Mouse (Mus musculus): ENCODE data around the gene Ak7.

DNA sequence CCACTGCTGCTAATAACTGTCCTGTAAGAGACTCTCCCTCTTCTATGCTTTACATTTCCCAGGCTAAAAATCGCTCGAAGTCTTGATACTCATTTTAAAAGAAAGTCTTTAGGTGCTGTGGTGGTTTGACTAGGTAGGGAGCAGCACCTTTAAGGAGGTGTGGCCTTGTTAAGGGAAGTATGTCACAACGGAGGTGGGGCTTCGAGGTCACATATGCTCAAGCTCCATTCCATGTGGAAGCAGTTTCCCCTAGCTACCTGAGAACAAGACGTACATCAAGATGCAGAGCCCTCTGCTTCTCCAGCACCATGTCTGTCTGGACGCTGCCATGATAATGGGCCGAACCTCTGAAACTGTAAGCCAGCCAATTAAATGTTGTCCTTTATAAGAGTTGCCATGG is 27.6 kb upstream of the Ak7 start:
- no peak for TF ChIP-seq CTCF (IDR thresholded peaks at IDR 0.05; ENCODE audit: low read depth, low read length)
- no peak for TF ChIP-seq POLR2A (IDR thresholded peaks at IDR 0.05; ENCODE audit: borderline replicate concordance, low read depth, low read length)

Measured in bone marrow macrophage, adult 2 months (primary cell).